Mouse (Mus musculus): ENCODE measurements around the gene Rpl37. TPM values are rescaled to one million over a fixed set of nuclear protein-coding genes. Genes with fewer than 3 reads are reported as not detected.

Gene Rpl37
- polyA plus RNA-seq, 1 experiment = 821 TPM

GRCm38 (mm10) chr15:5108655-5109040, 7.8 kb upstream of the Rpl37 start:
- TF ChIP-seq CTCF (conservative IDR thresholded peaks at IDR 0.05; ENCODE audit: insufficient read depth, insufficient read length, low read depth, low read length) = no peak
- no peak for TF ChIP-seq POLR2A (IDR thresholded peaks at IDR 0.05; ENCODE audit: low read depth, low read length)
- H3K4me1 ChIP-seq (ENCODE audit: control insufficient read depth, insufficient read depth, low read length) = no peaks in the 10 kb centered on the region
- peak overlapping the region; percentile 60; the same call in 1 of the 2 replicates for H3K4me3 ChIP-seq (ENCODE audit: insufficient read depth, low read depth, low read length)
- DNase-seq = no peak
- WGBS = 58% methylated on average over 3 of the region's 3 CpGs
- peak overlapping the region; percentile 69 for H3K27ac ChIP-seq (ENCODE audit: insufficient read depth, low read depth, low read length)
- no peaks in the 10 kb centered on the region for H3K36me3 ChIP-seq (ENCODE audit: control insufficient read depth, insufficient read depth, low read length)
- H3K27me3 ChIP-seq (replicated peaks; ENCODE audit: control insufficient read depth, insufficient read depth, low read length) = no peaks in the 10 kb centered on the region

- 82% methylated on average over 3 of the region's 3 CpGs for WGBS
- H3K27ac ChIP-seq (ENCODE audit: insufficient read depth, low read depth, low read length) = no peak overlapping the region
- H3K36me3 ChIP-seq (ENCODE audit: control insufficient read depth, insufficient read depth, low read length) = no peaks in the 10 kb centered on the region
- no peaks in the 10 kb centered on the region for H3K27me3 ChIP-seq (replicated peaks; ENCODE audit: control insufficient read depth, insufficient read depth, low read length)
- H3K4me1 ChIP-seq (ENCODE audit: control insufficient read depth, insufficient read depth, low read length) = peaks cover 3% of the 10 kb centered on the region; the same call in 1 of the 2 replicates
- TF ChIP-seq CTCF (conservative IDR thresholded peaks at IDR 0.05; ENCODE audit: insufficient read depth, insufficient read length, low read depth, low read length) (no peak), POLR2A (IDR thresholded peaks at IDR 0.05; ENCODE audit: low read depth, low read length) (no peak)
- no peak for DNase-seq
- H3K4me3 ChIP-seq (ENCODE audit: insufficient read depth, low read depth, low read length) = no peak overlapping the region
Measured at GRCm38 (mm10) chr15:5112651-5113050, 3.8 kb upstream of the Rpl37 start.

DNA sequence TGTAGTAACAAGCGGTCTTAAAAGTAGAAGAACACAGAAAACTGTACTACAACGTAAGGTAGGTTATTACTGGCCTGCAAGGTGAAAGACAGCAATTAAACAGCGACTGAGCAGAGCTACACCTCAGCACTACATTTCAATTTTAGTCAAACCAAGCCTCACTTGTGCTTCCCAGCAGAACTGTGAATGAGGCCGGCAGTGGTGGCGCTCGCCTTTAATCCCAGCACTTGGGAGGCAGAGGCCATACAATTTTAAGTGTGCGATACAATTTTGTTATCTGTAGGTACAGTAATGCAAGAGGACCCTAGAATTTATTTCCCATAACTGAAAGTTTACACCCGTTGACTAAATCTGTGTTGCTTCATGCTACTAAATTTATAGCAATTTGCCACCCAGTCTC, 1.3 kb upstream of the Rpl37 start:
- Histone ChIP-seq H3K27me3 (replicated peaks; ENCODE audit: control insufficient read depth, insufficient read depth, low read length) (no peaks in the 10 kb centered on the region), H3K27ac (ENCODE audit: insufficient read depth, low read depth, low read length) (no peak overlapping the region), H3K36me3 (ENCODE audit: control insufficient read depth, insufficient read depth, low read length) (peaks cover 4% of the 10 kb centered on the region; the same call in 1 of the 2 replicates), H3K4me3 (ENCODE audit: insufficient read depth, low read depth, low read length) (no peak overlapping the region), H3K4me1 (ENCODE audit: control insufficient read depth, insufficient read depth, low read length) (peaks cover 5% of the 10 kb centered on the region; the same call in 1 of the 2 replicates)
- TF ChIP-seq POLR2A (IDR thresholded peaks at IDR 0.05; ENCODE audit: low read depth, low read length) (no peak), CTCF (conservative IDR thresholded peaks at IDR 0.05; ENCODE audit: insufficient read depth, insufficient read length, low read depth, low read length) (no peak)
- no peak for DNase-seq
- 44% methylated on average over 8 of the region's 8 CpGs for WGBS

GRCm38 (mm10) chr15:5117031-5117601, 671 bp downstream of the Rpl37 start:
- Histone ChIP-seq H3K36me3 (ENCODE audit: control insufficient read depth, insufficient read depth, low read length) (peaks cover 4% of the 10 kb centered on the region), H3K27ac (ENCODE audit: insufficient read depth, low read depth, low read length) (peak overlapping the region; percentile 90), H3K27me3 (replicated peaks; ENCODE audit: control insufficient read depth, insufficient read depth, low read length) (no peaks in the 10 kb centered on the region), H3K4me1 (ENCODE audit: control insufficient read depth, insufficient read depth, low read length) (peaks cover 5% of the 10 kb centered on the region; the same call in 1 of the 2 replicates), H3K4me3 (ENCODE audit: insufficient read depth, low read depth, low read length) (peak overlapping the region; percentile 83)
- WGBS = under 1% methylated on average over 22 of the region's 22 CpGs
- DNase-seq = peak; percentile 20
- TF ChIP-seq CTCF (conservative IDR thresholded peaks at IDR 0.05; ENCODE audit: insufficient read depth, insufficient read length, low read depth, low read length) (no peak), POLR2A (IDR thresholded peaks at IDR 0.05; ENCODE audit: low read depth, low read length) (no peak)

GRCm38 (mm10) chr15:5118626-5119025, 2.2 kb downstream of the Rpl37 start:
- Histone ChIP-seq H3K27me3 (replicated peaks; ENCODE audit: control insufficient read depth, insufficient read depth, low read length) (no peaks in the 10 kb centered on the region), H3K27ac (ENCODE audit: insufficient read depth, low read depth, low read length) (no peak overlapping the region), H3K36me3 (ENCODE audit: control insufficient read depth, insufficient read depth, low read length) (peaks cover 4% of the 10 kb centered on the region), H3K4me3 (ENCODE audit: insufficient read depth, low read depth, low read length) (no peak overlapping the region), H3K4me1 (ENCODE audit: control insufficient read depth, insufficient read depth, low read length) (peaks cover 5% of the 10 kb centered on the region; the same call in 1 of the 2 replicates)
- TF ChIP-seq POLR2A (IDR thresholded peaks at IDR 0.05; ENCODE audit: low read depth, low read length) = no peak
- no peak for TF ChIP-seq CTCF (conservative IDR thresholded peaks at IDR 0.05; ENCODE audit: insufficient read depth, insufficient read length, low read depth, low read length)
- no peak for DNase-seq
- WGBS = 87% methylated on average over 9 of the region's 9 CpGs

GRCm38 (mm10) chr15:5119192-5119591, 2.7 kb downstream of the Rpl37 start:
- H3K36me3 ChIP-seq (ENCODE audit: control insufficient read depth, insufficient read depth, low read length) = peaks cover 4% of the 10 kb centered on the region
- 80% methylated on average over 2 of the region's 2 CpGs for WGBS
- peaks cover 5% of the 10 kb centered on the region; the same call in 1 of the 2 replicates for H3K4me1 ChIP-seq (ENCODE audit: control insufficient read depth, insufficient read depth, low read length)
- H3K27me3 ChIP-seq (replicated peaks; ENCODE audit: control insufficient read depth, insufficient read depth, low read length) = no peaks in the 10 kb centered on the region
- H3K4me3 ChIP-seq (ENCODE audit: insufficient read depth, low read depth, low read length) = no peak overlapping the region
- DNase-seq = no peak
- no peak for TF ChIP-seq CTCF (conservative IDR thresholded peaks at IDR 0.05; ENCODE audit: insufficient read depth, insufficient read length, low read depth, low read length)
- no peak overlapping the region for H3K27ac ChIP-seq (ENCODE audit: insufficient read depth, low read depth, low read length)

GRCm38 (mm10) chr15:5119707-5120106, 3.3 kb downstream of the Rpl37 start:
- Histone ChIP-seq H3K36me3 (ENCODE audit: control insufficient read depth, insufficient read depth, low read length) (peaks cover 4% of the 10 kb centered on the region), H3K27ac (ENCODE audit: insufficient read depth, low read depth, low read length) (no peak overlapping the region), H3K4me1 (ENCODE audit: control insufficient read depth, insufficient read depth, low read length) (peaks cover 5% of the 10 kb centered on the region; the same call in 1 of the 2 replicates), H3K4me3 (ENCODE audit: insufficient read depth, low read depth, low read length) (no peak overlapping the region), H3K27me3 (replicated peaks; ENCODE audit: control insufficient read depth, insufficient read depth, low read length) (no peaks in the 10 kb centered on the region)
- TF ChIP-seq POLR2A (IDR thresholded peaks at IDR 0.05; ENCODE audit: low read depth, low read length) = no peak
- TF ChIP-seq CTCF (conservative IDR thresholded peaks at IDR 0.05; ENCODE audit: insufficient read depth, insufficient read length, low read depth, low read length) = no peak
- DNase-seq = no peak
- WGBS = 82% methylated on average over 2 of the region's 2 CpGs

Measured in kidney, adult 2 months (tissue).